Mouse (Mus musculus): Measurements from ENCODE around the gene Gm49322.

DNA sequence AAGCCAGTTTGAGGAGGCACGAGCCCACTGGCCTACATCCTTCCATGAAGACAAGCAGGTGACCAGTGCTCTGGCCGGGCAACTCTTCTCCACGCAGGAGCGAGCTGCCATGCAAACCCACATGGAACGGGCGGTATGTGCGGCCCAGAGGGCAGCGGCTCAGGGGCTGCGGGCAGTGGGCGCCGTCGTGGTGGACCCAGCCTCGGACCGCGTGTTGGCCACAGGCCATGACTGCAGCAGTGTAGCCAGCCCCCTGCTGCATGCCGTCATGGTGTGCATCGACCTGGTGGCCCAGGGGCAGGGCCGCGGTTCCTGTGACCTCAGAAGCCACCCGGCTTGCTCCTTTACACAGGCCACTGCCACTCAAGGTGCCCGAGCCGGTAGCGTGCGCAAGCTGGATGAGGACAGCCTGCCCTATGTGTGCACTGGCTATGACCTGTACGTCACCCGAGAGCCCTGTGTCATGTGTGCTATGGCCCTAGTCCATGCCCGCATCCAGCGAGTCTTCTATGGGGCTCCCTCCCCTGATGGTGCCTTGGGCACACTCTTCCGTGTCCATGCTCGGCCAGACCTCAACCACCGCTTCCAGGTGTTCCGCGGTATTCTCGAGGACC, 1.0 kb downstream of the Gm49322 start:
- TF ChIP-seq CTCF (IDR thresholded peaks at IDR 0.05; ENCODE audit: insufficient read depth, low read depth, low read length) (no peak), POLR2A (IDR thresholded peaks at IDR 0.05; ENCODE audit: insufficient read depth, low read depth, low read length) (no peak)

Data from olfactory bulb, adult 2 months (tissue).